Mouse (Mus musculus): ENCODE data around the gene Ebf1. TPM values are rescaled to one million over a fixed set of nuclear protein-coding genes. Genes with fewer than 3 reads are reported as not detected.

Gene Ebf1
- polyA plus RNA-seq, 1 experiment from 2014 or later, result 0.41 TPM

DNA sequence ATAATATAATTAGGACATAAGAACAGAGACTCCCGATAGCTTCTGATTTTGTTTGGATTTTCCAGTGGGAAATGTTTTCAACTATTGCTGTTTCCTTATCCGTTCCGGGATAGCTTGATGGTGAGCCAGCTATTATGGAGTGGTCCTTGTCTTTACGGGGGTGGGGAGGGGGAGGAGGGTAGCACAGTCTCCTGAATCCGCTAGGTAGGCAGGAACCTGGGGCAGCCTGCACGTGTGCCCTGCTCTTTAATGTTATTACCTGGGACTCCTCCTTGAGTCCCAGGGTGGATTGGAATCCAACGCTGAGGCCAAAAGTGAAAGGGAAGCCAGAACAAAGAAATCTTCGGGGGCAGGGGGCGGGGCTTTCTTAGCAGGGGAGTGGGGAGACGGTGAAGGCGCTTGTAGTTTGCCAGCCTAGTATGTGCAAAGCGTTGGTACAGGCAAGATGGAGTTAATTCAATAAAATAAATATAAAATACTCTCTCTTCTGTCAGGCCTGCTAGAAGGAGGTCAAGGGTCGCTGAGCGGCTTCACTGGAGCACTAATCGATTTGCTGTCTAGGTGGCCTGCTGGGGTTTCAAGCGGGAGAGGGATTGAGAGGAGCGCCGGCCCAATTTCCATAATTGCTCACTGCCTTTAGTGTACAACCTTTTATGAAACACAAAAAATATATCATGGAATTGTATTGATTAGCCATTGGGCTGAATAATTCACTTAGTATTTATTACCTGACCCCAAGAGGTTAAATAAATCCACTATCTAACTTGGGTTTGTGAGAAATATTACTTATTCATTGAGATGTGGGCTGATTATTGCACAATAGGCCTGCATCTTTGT is 65.8 kb downstream of the Ebf1 start:
- no peaks in the 10 kb centered on the region for H3K9me3 ChIP-seq (replicated peaks)
- ATAC-seq, result no peak
- H3K4me3 ChIP-seq, result no peak overlapping the region
- no peaks in the 10 kb centered on the region for H3K36me3 ChIP-seq
- H3K4me1 ChIP-seq, result 0 out of 2 replicates have a peak, but pooled peaks cover 5% of the 10 kb centered on the region
- no peaks in the 10 kb centered on the region for H3K27me3 ChIP-seq (replicated peaks)
- H3K27ac ChIP-seq, result no peak overlapping the region
- 44% methylated on average over 18 of the region's 18 CpGs for WGBS (ENCODE audit: insufficient replicate concordance)
- no peak overlapping the region for H3K9ac ChIP-seq
- peak overlapping the region; percentile 29; the same call in 1 of the 2 replicates for H3K4me2 ChIP-seq

DNA sequence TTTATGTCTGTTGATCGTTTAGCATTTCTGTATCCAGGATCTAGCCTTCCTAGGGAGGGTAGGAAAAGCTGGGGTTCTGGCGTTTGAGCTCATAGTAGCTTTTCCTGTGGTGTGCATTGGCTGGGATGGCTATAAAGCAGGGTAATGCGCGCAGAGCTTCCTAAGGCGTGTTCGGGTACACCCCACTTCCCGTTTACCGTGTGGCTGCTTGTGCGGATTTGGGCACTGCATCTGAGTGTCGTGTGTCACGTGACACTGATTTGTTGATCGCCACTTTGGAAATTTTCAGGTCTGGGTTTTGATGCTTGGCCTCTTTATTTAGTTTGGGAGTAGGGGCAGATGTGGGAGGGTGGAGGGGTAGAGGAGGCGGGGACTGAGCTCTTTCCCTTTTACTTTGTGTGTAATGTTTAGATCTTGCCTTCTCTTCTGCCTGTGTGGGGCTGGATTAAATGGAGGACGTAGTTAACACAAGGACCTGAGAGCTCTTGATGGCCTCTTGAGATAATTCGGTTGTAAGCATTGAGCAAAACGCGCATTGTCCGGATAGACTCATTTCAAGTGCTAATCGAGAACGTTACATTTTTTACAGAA is 67.5 kb downstream of the Ebf1 start:
- no peak overlapping the region for H3K27ac ChIP-seq
- 31% methylated on average over 20 of the region's 20 CpGs for WGBS (ENCODE audit: insufficient replicate concordance)
- no peak for ATAC-seq
- H3K4me3 ChIP-seq, result no peak overlapping the region
- no peaks in the 10 kb centered on the region for H3K36me3 ChIP-seq
- H3K4me2 ChIP-seq, result peak overlapping the region; percentile 30
- H3K4me1 ChIP-seq, result 0 out of 2 replicates have a peak, but pooled peaks cover 5% of the 10 kb centered on the region
- no peak overlapping the region for H3K9ac ChIP-seq
- H3K9me3 ChIP-seq (replicated peaks), result no peaks in the 10 kb centered on the region
- H3K27me3 ChIP-seq (replicated peaks), result no peaks in the 10 kb centered on the region

DNA sequence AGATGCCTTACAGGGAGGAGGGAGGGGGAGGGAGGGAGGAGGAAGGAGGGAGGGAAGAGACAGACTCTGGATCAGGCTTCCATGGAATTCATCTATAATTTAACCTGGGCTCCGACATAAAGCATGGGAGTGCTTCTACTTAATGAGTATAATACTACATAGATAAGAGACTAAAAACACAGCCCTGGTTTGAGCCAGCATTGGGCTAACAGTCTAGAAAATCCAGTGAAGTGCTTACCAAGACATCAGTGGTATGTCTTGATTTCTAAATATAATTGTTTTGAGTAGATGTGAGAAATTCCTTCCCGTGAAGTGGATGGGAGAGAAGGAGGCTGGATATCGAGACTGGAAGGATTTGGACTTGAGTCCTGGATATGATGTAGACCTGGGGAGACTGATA is 68.0 kb downstream of the Ebf1 start:
- H3K4me2 ChIP-seq, result no peak overlapping the region
- WGBS (ENCODE audit: insufficient replicate concordance), result 58% methylated on average over 3 of the region's 3 CpGs
- no peaks in the 10 kb centered on the region for H3K9me3 ChIP-seq (replicated peaks)
- H3K4me1 ChIP-seq, result 0 out of 2 replicates have a peak, but pooled peaks cover 5% of the 10 kb centered on the region
- H3K27ac ChIP-seq, result no peak overlapping the region
- H3K4me3 ChIP-seq, result no peak overlapping the region
- H3K9ac ChIP-seq, result no peak overlapping the region
- H3K36me3 ChIP-seq, result no peaks in the 10 kb centered on the region
- no peaks in the 10 kb centered on the region for H3K27me3 ChIP-seq (replicated peaks)
- no peak for ATAC-seq

DNA sequence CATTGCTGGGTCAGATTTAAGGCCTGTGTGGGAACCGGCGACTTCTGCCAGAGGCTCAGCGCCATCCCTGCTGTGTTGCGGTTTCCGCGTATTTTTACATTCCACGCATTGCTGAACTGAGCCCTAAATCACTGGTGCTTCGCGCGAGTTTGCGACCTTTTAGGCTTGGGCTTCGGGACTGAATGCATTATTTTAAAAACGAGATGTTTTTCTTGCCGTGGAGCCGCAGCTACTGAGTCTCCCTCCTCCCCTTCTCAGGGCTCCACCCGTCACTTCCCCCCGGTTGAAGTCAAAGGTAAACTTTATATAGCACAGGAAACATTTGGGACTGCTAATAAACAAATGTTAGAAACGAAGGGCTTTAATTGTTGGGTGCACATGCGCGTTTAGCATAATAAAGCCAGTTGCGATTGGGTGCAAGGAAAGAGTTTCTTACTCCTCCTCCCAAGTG is 68.8 kb downstream of the Ebf1 start:
- no peak overlapping the region for H3K27ac ChIP-seq
- no peaks in the 10 kb centered on the region for H3K27me3 ChIP-seq (replicated peaks)
- no peaks in the 10 kb centered on the region for H3K9me3 ChIP-seq (replicated peaks)
- H3K36me3 ChIP-seq, result no peaks in the 10 kb centered on the region
- H3K9ac ChIP-seq, result no peak overlapping the region
- H3K4me3 ChIP-seq, result no peak overlapping the region
- 0 out of 2 replicates have a peak, but pooled peaks cover 5% of the 10 kb centered on the region for H3K4me1 ChIP-seq
- ATAC-seq, result no peak
- 38% methylated on average over 21 of the region's 21 CpGs for WGBS (ENCODE audit: insufficient replicate concordance)
- H3K4me2 ChIP-seq, result peak overlapping the region; percentile 19

DNA sequence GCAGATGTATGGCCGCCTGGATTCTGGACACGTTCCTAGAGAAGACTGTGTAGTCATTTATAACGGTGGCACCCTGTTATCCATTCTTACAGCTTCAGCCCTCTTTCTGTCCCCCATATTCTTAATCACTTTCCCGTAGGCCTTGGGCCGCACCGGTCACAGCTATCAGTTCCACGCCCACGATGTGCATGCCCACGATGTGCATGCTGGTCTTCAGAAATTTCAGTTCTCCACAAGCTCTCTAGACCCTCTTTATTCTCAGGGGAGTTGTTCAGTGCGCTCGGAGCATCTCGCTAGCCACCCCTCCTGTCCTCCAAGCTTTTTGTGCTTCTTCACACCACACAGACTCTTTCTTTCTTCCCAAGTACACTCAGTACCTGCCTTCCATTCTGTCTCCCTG is 69.3 kb downstream of the Ebf1 start:
- ATAC-seq, result no peak
- Histone ChIP-seq H3K36me3 (no peaks in the 10 kb centered on the region), H3K27me3 (replicated peaks) (no peaks in the 10 kb centered on the region), H3K4me3 (no peak overlapping the region), H3K4me1 (0 out of 2 replicates have a peak, but pooled peaks cover 5% of the 10 kb centered on the region), H3K27ac (no peak overlapping the region), H3K4me2 (no peak overlapping the region), H3K9me3 (replicated peaks) (no peaks in the 10 kb centered on the region), H3K9ac (no peak overlapping the region)
- 69% methylated on average over 12 of the region's 12 CpGs for WGBS (ENCODE audit: insufficient replicate concordance)

DNA sequence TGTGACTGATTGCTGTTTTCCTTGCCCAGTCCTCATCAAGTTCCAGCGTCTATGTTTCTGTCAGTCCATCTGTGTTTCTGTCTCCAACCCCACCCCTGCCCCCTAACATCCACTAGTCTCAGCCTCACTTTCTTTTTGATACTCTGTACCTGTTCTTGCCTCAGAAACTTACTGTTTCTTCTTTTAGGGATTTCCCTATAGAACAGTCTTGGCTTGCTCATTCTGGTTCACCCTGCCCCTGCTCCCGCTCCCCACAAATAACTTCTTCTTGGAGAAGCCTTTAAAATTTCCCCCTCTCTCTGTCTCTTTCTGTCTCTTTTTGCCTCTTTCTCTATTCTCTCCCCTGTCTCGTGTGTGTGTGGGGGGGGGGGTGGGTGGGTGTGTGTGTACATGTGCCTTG is 71.4 kb downstream of the Ebf1 start:
- H3K4me1 ChIP-seq, result 0 out of 2 replicates have a peak, but pooled peaks cover 5% of the 10 kb centered on the region

DNA sequence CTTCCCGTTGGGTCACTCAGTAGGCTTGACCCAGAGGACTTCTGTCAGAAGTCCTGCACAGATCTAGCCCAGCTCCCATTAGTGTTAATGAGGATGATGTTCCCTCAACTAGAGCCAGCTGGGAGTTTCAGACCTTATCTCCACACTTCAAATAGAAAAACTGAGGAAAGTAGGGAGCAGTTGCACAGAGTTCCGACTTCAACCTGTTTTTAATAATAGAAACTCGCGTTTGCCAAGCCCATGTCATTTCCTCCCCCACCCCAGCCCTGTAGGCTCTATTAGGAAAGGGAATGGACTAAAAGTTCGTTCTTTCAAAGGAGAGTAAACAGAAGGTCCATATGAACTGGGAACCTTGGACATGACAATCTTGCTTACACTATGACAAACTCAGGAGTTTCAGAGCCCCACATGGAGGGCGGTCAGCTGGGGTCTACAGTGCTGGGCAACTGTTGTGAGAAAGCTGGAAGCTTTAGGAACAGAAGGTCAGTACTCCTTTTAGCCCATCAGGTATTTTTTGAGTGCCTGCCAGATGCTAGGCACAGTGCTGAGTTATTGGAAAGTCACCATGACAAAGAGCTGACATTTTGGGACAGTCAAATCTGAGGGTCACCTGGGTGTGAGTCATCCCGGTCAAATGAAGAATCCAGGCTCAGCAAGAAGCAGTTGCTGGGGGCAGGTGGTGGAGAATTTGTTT is 72.6 kb downstream of the Ebf1 start:
- Histone ChIP-seq H3K4me3 (no peak overlapping the region), H3K4me1 (0 out of 2 replicates have a peak, but pooled peaks cover under 1% of the 10 kb centered on the region), H3K27me3 (replicated peaks) (no peaks in the 10 kb centered on the region), H3K9me3 (replicated peaks) (no peaks in the 10 kb centered on the region), H3K4me2 (no peak overlapping the region), H3K9ac (no peak overlapping the region), H3K27ac (no peak overlapping the region), H3K36me3 (no peaks in the 10 kb centered on the region)
- no peak for ATAC-seq
- 62% methylated on average over 7 of the region's 7 CpGs for WGBS (ENCODE audit: insufficient replicate concordance)

More for the DNA sequence above, 71.4 kb downstream of the Ebf1 start:
- H3K27me3 ChIP-seq (replicated peaks), result no peaks in the 10 kb centered on the region
- no peaks in the 10 kb centered on the region for H3K36me3 ChIP-seq
- no peaks in the 10 kb centered on the region for H3K9me3 ChIP-seq (replicated peaks)
- WGBS (ENCODE audit: insufficient replicate concordance), result 66% methylated on average over 3 of the region's 3 CpGs
- H3K4me2 ChIP-seq, result no peak overlapping the region
- H3K27ac ChIP-seq, result no peak overlapping the region
- no peak overlapping the region for H3K4me3 ChIP-seq
- H3K9ac ChIP-seq, result no peak overlapping the region
- no peak for ATAC-seq

DNA sequence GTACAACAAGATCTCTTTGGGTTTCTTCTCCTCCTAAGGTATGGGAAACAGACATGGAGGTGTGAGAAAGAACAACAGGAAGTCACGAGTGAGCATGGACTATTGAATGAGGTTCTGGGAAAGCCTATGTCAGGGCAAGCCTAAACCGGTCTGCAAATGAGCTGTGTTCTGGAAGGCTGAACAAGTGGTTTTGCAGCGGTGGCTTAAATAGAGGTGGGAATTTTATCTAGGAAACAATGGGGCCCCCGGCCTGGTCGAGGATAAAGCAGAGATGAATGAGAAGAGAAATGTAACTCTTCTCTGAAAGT is 73.1 kb downstream of the Ebf1 start:
- no peak overlapping the region for H3K9ac ChIP-seq
- WGBS (ENCODE audit: insufficient replicate concordance), result 67% methylated on average over 5 of the region's 5 CpGs
- no peak for ATAC-seq

DNA sequence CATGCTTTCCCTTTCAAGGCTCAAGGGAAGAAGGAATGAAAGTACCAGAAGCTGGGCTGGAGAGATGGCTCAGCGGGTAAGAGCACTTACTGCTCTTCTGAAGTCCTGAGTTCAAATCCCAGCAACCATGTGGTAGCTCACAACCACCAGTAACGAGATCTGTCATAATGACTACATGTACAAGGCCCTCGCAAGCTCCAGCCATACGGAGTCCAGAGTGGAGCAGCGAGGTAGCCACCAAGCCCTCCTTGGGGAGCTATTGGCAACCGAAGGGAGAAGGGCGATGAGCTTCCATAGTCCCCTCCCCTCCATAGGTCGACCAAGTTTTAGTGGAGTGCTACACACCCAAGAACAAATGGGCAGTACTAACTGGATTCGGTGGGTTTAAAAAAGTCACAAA is 78.3 kb downstream of the Ebf1 start:
- Histone ChIP-seq H3K9me3 (replicated peaks) (no peaks in the 10 kb centered on the region), H3K27ac (no peak overlapping the region), H3K27me3 (replicated peaks) (no peaks in the 10 kb centered on the region), H3K4me2 (no peak overlapping the region), H3K4me1 (no peaks in the 10 kb centered on the region), H3K4me3 (no peak overlapping the region), H3K36me3 (no peaks in the 10 kb centered on the region), H3K9ac (no peak overlapping the region)
- WGBS (ENCODE audit: insufficient replicate concordance), result 75% methylated on average over 9 of the region's 9 CpGs
- no peak for ATAC-seq

More for the DNA sequence above, 73.1 kb downstream of the Ebf1 start:
- H3K4me3 ChIP-seq, result no peak overlapping the region
- no peaks in the 10 kb centered on the region for H3K36me3 ChIP-seq
- no peaks in the 10 kb centered on the region for H3K4me1 ChIP-seq
- no peak overlapping the region for H3K4me2 ChIP-seq
- H3K27ac ChIP-seq, result no peak overlapping the region
- H3K27me3 ChIP-seq (replicated peaks), result no peaks in the 10 kb centered on the region
- no peaks in the 10 kb centered on the region for H3K9me3 ChIP-seq (replicated peaks)

DNA sequence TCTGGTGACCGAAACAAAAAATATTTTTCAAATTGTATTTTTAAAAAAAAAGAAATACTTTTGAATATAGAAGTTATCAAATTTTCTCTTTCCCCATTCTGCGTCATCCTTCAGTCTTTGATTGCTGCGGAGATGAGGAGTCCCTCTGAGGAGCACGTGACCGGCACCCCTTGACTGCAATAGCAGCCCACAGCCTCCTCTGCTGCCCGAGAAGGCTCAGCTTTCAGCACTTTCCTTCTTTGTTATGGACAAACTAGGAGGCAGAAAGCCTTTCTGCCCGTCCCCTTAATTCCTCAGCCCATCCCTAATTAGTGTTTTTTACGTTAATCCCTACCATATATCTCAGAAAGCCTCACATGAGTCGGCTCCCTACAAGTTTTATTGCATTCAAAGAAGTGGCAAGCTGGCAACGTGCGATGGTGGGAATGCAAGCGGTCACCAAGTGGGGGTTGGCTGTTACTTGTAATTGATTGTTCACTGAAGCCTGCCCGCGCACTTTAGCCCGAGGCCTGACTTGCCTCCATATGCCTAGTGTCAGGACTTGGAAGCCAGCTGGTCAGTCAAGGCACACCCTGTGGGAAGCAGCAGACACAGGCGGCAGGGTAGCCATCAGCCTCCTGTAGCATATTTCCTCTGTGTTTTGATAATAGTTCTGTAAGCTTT is 79.6 kb downstream of the Ebf1 start:
- Histone ChIP-seq H3K4me3 (no peak overlapping the region), H3K4me2 (peak overlapping the region; percentile 17; the same call in 1 of the 2 replicates), H3K4me1 (no peaks in the 10 kb centered on the region), H3K9ac (no peak overlapping the region), H3K36me3 (no peaks in the 10 kb centered on the region), H3K9me3 (replicated peaks) (no peaks in the 10 kb centered on the region), H3K27me3 (replicated peaks) (no peaks in the 10 kb centered on the region), H3K27ac (no peak overlapping the region)
- whole genome bisulfite sequencing (ENCODE audit: insufficient replicate concordance), result 25% methylated on average over 16 of the region's 16 CpGs
- no peak for ATAC-seq

DNA sequence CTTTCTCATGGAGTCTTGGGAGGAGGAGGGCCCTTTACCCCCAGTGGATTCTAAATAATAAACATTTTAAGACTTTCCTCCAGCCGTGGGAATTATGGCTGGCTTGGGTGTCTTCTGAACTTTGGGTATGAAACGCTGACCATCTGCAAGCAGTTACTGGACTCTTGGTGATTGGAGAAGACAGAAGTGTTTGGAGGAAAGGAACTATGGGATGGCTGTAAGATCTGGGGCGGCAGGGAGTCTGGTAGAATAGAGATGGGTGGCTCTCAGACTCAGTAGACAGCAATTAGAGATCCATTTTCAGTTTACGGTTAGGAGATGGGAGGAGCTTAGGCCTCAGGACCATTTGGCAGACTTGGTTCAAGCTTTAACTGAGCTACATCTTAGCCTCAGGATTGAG is 83.1 kb downstream of the Ebf1 start:
- Histone ChIP-seq H3K9me3 (replicated peaks) (no peaks in the 10 kb centered on the region), H3K4me1 (no peaks in the 10 kb centered on the region), H3K9ac (no peak overlapping the region), H3K4me2 (no peak overlapping the region), H3K27ac (no peak overlapping the region), H3K36me3 (no peaks in the 10 kb centered on the region), H3K4me3 (no peak overlapping the region), H3K27me3 (replicated peaks) (no peaks in the 10 kb centered on the region)
- WGBS (ENCODE audit: insufficient replicate concordance), result 62% methylated on average over 4 of the region's 4 CpGs
- ATAC-seq, result no peak

Data from liver, embryonic 12.5 days (tissue).